Mouse (Mus musculus) layer of hippocampus, postnatal 10 days (tissue): Measurements from ENCODE around the gene Nol10. TPM values are rescaled to one million over a fixed set of nuclear protein-coding genes. Genes with fewer than 3 reads are reported as not detected.

Source experiments
- DNase-seq, 2 experiments: peaks; one replicate each; pipeline ENCODE4 v3.0.0; 2021; ENCODE audit warnings: low spot score in 2 of 2
- long read RNA-seq: library from polyadenylated mRNA; stranded (forward); transcript quantifications from one replicate; pipeline ENCODE4 v2.0.0, GENCODE M21; 2023
- total RNA-seq, 2 experiments: library from RNA; stranded (reverse); gene quantifications; 2 replicates each; pipeline ENCODE4 v1.2.3; 2021

Gene Nol10
- 10 to 100 TPM; 22.7 to 22.8 TPM for total RNA-seq
- long read RNA-seq, transcript Nol10-201 (21 exons, 3,021 nt): major isoform, 5 of 9 reads
- long read RNA-seq, partial matches to known transcripts: 0 of 9 reads
- long read RNA-seq, other reads (novel, unspliced or antisense): 4 of 9 reads

- DNase-seq: peak; percentile 88 to 89
Observed at GRCm38 (mm10) chr12:17348048-17349036, at the start of gene Nol10. Gene Nol10 (plus strand): TSS chr12:17348458.

- no peak for DNase-seq
Observed at GRCm38 (mm10) chr12:17299902-17300301, 48.4 kb upstream of the Nol10 start.

- no peak for DNase-seq
Observed at GRCm38 (mm10) chr12:17305445-17305844, 42.8 kb upstream of the Nol10 start.

- no peak for DNase-seq
Observed at GRCm38 (mm10) chr12:17308246-17308645, 40.0 kb upstream of the Nol10 start.

GRCm38 (mm10) chr12:17310852-17311839 is 37.1 kb upstream of the Nol10 start:
- DNase-seq: no peak

- no peak for DNase-seq
Observed at GRCm38 (mm10) chr12:17316096-17316495, 32.2 kb upstream of the Nol10 start.

GRCm38 (mm10) chr12:17317970-17318369 is 30.3 kb upstream of the Nol10 start:
- no peak for DNase-seq

GRCm38 (mm10) chr12:17318453-17318852 is 29.8 kb upstream of the Nol10 start:
- no peak for DNase-seq

GRCm38 (mm10) chr12:17324549-17325470 is 23.4 kb upstream of the Nol10 start:
- peak in 1 of 2 experiments; percentile 26 for DNase-seq

GRCm38 (mm10) chr12:17329259-17329658 is 19.0 kb upstream of the Nol10 start, which contains the start of gene Atp6v1c2:
Gene Atp6v1c2 (minus strand): TSS chr12:17329359.
- DNase-seq: no peak

GRCm38 (mm10) chr12:17333459-17333858 is 14.8 kb upstream of the Nol10 start:
- DNase-seq: no peak

GRCm38 (mm10) chr12:17338338-17338737 is 9.9 kb upstream of the Nol10 start:
- no peak for DNase-seq

GRCm38 (mm10) chr12:17339114-17339905 is 8.9 kb upstream of the Nol10 start:
- DNase-seq: no peak

- peak; percentile 17 to 18 for DNase-seq
Observed at GRCm38 (mm10) chr12:17347327-17348047, 771 bp upstream of the Nol10 start.

- DNase-seq: no peak
Observed at GRCm38 (mm10) chr12:17350106-17350505, 1.8 kb downstream of the Nol10 start.

GRCm38 (mm10) chr12:17356853-17357252 is 8.6 kb downstream of the Nol10 start:
- no peak for DNase-seq

GRCm38 (mm10) chr12:17357795-17358194 is 9.5 kb downstream of the Nol10 start:
- no peak for DNase-seq

GRCm38 (mm10) chr12:17358981-17359380 is 10.7 kb downstream of the Nol10 start:
- DNase-seq: peak; percentile 34 to 41

- no peak for DNase-seq
Observed at GRCm38 (mm10) chr12:17360104-17360503, 11.8 kb downstream of the Nol10 start.
